Mouse (Mus musculus) testis, adult 2 months (tissue): ENCODE measurements around the gene Mgme1.

ENCODE experiments used
- CTCF ChIP-seq: fragments of 200-500 bp; IDR thresholded peaks from 2 replicates; pipeline ENCODE4 v1.5.1; 2012; ENCODE audit warnings: low read depth, mild to moderate bottlenecking, inconsistent platforms, low read length, moderate library complexity; ENCODE audit not compliant: control insufficient read depth, insufficient read depth, insufficient replicate concordance
- POLR2A ChIP-seq: fragments of 200-500 bp; IDR thresholded peaks from 2 replicates; pipeline ENCODE4 v1.6.1; 2012; ENCODE audit warnings: low read depth, mild to moderate bottlenecking, inconsistent platforms, low read length, moderate library complexity; ENCODE audit not compliant: control insufficient read depth

DNA sequence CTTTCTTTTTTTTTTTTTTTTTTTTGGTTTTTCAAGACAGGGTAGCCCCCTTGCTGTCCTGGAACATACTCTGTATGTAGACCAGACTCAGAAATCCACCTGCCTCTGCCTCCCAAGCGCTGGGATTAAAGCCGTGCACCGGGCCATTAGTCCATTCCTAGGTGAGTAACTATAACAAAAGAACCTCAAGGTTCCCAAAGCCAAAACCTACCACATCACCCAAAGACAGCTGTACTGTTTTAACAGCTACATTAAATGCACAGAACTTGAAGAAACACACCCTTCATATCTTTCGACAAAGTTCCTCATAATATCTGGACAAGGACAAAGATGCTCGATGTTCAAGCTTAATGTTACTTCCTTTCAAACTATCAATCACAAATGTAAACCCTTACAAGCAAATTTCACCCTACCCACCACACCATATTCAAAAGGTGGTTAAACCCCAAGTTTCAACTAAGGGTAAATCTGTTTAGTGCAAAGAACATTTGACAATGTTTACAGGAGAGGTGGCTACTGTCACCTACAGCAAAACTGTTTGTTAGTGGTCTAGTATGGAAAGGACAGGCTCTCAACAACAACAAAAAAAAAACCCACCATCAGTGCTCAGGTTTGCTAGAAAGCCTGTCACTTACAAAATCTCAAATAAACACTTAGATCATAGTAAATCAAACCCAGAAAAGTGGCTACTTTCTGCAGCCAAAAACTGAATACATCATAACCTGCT lies 3.3 kb upstream of the Mgme1 start:
- TF ChIP-seq CTCF (no peak), POLR2A (no peak)
